Mouse (Mus musculus) lung, embryonic 15.5 days (tissue): ENCODE measurements around the gene Jpt1. TPM values are rescaled to one million over a fixed set of nuclear protein-coding genes. Genes with fewer than 3 reads are reported as not detected.
A peak's percentile ranks its signal among the peaks of the same experiment; 100 is the strongest.
"Not testable (repeated sequence)": the region's sequence is repeated elsewhere in the genome, so short reads cannot be mapped to it uniquely, and the experiment has no call there.

ENCODE experiments used
- ATAC-seq: fragments of 200-750 bp; cut with Nextera tagmentation; 2 replicates; pipeline ENCODE4 v1.8.0; 2017; ENCODE audit warnings: moderate number of reproducible peaks, borderline replicate concordance; ENCODE audit not compliant: low FRiP score, low TSS enrichment; ENCODE audit errors: extremely low read depth
- H3K27ac ChIP-seq: fragments of 300-500 bp; sonication (generic); 2 replicates; pipeline ENCODE4 v1.5.1; 2015; ENCODE audit warnings: moderate library complexity, mild to moderate bottlenecking, inconsistent platforms
- H3K27me3 ChIP-seq: fragments of 300-500 bp; sonication (generic); 2 replicates; pipeline ENCODE4 v1.6.1; 2015; ENCODE audit warnings: inconsistent platforms
- H3K36me3 ChIP-seq: fragments of 300-500 bp; sonication (generic); 2 replicates; pipeline ENCODE4 v1.6.1; 2015; ENCODE audit warnings: inconsistent platforms
- H3K4me1 ChIP-seq: fragments of 300-500 bp; sonication (generic); 2 replicates; pipeline ENCODE4 v1.6.1; 2015; ENCODE audit warnings: inconsistent platforms
- H3K4me2 ChIP-seq: fragments of 300-500 bp; sonication (generic); 2 replicates; pipeline ENCODE4 v1.6.1; 2015; ENCODE audit warnings: inconsistent platforms, mild to moderate bottlenecking, moderate library complexity
- H3K4me3 ChIP-seq: fragments of 300-500 bp; sonication (generic); 2 replicates; pipeline ENCODE4 v1.5.1; 2015; ENCODE audit warnings: mild to moderate bottlenecking, inconsistent platforms
- H3K9ac ChIP-seq: fragments of 300-500 bp; sonication (generic); 2 replicates; pipeline ENCODE4 v1.6.1; 2015; ENCODE audit warnings: inconsistent platforms
- H3K9me3 ChIP-seq: fragments of 300-500 bp; sonication (generic); 2 replicates; pipeline ENCODE4 v1.6.1; 2016; ENCODE audit warnings: inconsistent platforms
- WGBS: fragments of 180-500 bp; shearing (Covaris S2); methylation state at CpG from one replicate; pipeline ENCODE4 v1.1.7; 2015; 5-methylcytosine and 5-hydroxymethylcytosine counted together
- polyA plus RNA-seq: library from polyadenylated mRNA; unstranded; fragments of >200 nt; fragmentation: Nextera tagmentation; extraction: Ambion mirVana; gene quantifications from 2 replicates; pipeline ENCODE4 v1.2.1, GENCODE M21; 2015

Gene Jpt1
- polyA plus RNA-seq, 1 experiment from 2014 or later: 510 TPM

GRCm38 (mm10) chr11:115483726-115484125 is 30.5 kb downstream of the Jpt1 start:
- Histone ChIP-seq H3K4me1 (no peaks in the 10 kb centered on the region), H3K9ac (no peak overlapping the region), H3K4me3 (no peak overlapping the region), H3K4me2 (no peak overlapping the region), H3K27ac (no peak overlapping the region), H3K9me3 (no peaks in the 10 kb centered on the region), H3K36me3 (no peaks in the 10 kb centered on the region), H3K27me3 (no peaks in the 10 kb centered on the region)
- 17% methylated on average over 6 of the region's 6 CpGs for WGBS
- no peak for ATAC-seq

GRCm38 (mm10) chr11:115483278-115483677 is 30.9 kb downstream of the Jpt1 start:
- H3K4me1 ChIP-seq: no peaks in the 10 kb centered on the region
- 69% methylated on average over 11 of the region's 11 CpGs for whole genome bisulfite sequencing
- ATAC-seq: no peak

GRCm38 (mm10) chr11:115481553-115482259 is 32.5 kb downstream of the Jpt1 start:
- 69% methylated on average over 6 of the region's 6 CpGs for WGBS
- Histone ChIP-seq H3K9ac (no peak overlapping the region), H3K27me3 (no peaks in the 10 kb centered on the region), H3K36me3 (no peaks in the 10 kb centered on the region), H3K4me2 (no peak overlapping the region), H3K27ac (no peak overlapping the region), H3K4me3 (no peak overlapping the region), H3K4me1 (peaks cover 8% of the 10 kb centered on the region), H3K9me3 (no peaks in the 10 kb centered on the region)
- ATAC-seq: no peak

More at GRCm38 (mm10) chr11:115483278-115483677, 30.9 kb downstream of the Jpt1 start:
- H3K4me2 ChIP-seq: no peak overlapping the region
- H3K4me3 ChIP-seq: no peak overlapping the region
- H3K36me3 ChIP-seq: no peaks in the 10 kb centered on the region
- no peaks in the 10 kb centered on the region for H3K27me3 ChIP-seq
- no peak overlapping the region for H3K27ac ChIP-seq
- H3K9ac ChIP-seq: no peak overlapping the region
- no peaks in the 10 kb centered on the region for H3K9me3 ChIP-seq

- WGBS: 78% methylated on average over 9 of the region's 9 CpGs
- H3K27ac ChIP-seq: no peak overlapping the region
- H3K9ac ChIP-seq: no peak overlapping the region
- no peaks in the 10 kb centered on the region for H3K9me3 ChIP-seq
- ATAC-seq: no peak
- no peaks in the 10 kb centered on the region for H3K36me3 ChIP-seq
- H3K4me1 ChIP-seq: peaks cover 28% of the 10 kb centered on the region
- H3K4me2 ChIP-seq: no peak overlapping the region
- no peaks in the 10 kb centered on the region for H3K27me3 ChIP-seq
- H3K4me3 ChIP-seq: no peak overlapping the region
Observed at GRCm38 (mm10) chr11:115478296-115478938, 35.8 kb downstream of the Jpt1 start.

- Histone ChIP-seq H3K4me3 (0 out of 2 replicates have a peak overlapping the region, but pooled peaks have one; percentile 8), H3K4me1 (peaks cover 31% of the 10 kb centered on the region), H3K4me2 (0 out of 2 replicates have a peak overlapping the region, but pooled peaks have one; percentile 3)
- not testable (repeated sequence) for H3K9ac ChIP-seq, H3K27me3 ChIP-seq, H3K36me3 ChIP-seq, ATAC-seq, H3K9me3 ChIP-seq, H3K27ac ChIP-seq
- 76% methylated on average over 7 of the region's 7 CpGs for WGBS
Observed at GRCm38 (mm10) chr11:115477388-115477787, 36.8 kb downstream of the Jpt1 start.

- Histone ChIP-seq H3K4me1 (peaks cover 31% of the 10 kb centered on the region), H3K9ac (peak overlapping the region; percentile 69; the same call in 1 of the 2 replicates), H3K4me3 (peak overlapping the region; percentile 88), H3K4me2 (peak overlapping the region; percentile 82)
- ATAC-seq, H3K9me3 ChIP-seq, H3K27me3 ChIP-seq, H3K27ac ChIP-seq, H3K36me3 ChIP-seq: not testable (repeated sequence)
- 69% methylated on average over 4 of the region's 4 CpGs for WGBS
Observed at GRCm38 (mm10) chr11:115476630-115477029, 37.6 kb downstream of the Jpt1 start.

GRCm38 (mm10) chr11:115475758-115476237 is 38.4 kb downstream of the Jpt1 start:
- Histone ChIP-seq H3K9me3 (no peaks in the 10 kb centered on the region), H3K27ac (no peak overlapping the region), H3K4me1 (peaks cover 31% of the 10 kb centered on the region), H3K36me3 (no peaks in the 10 kb centered on the region), H3K9ac (peak overlapping the region; percentile 69), H3K27me3 (no peaks in the 10 kb centered on the region), H3K4me3 (peak overlapping the region; percentile 88), H3K4me2 (peak overlapping the region; percentile 82)
- 3% methylated on average over 28 of the region's 28 CpGs for WGBS
- peak; percentile 23 for ATAC-seq

GRCm38 (mm10) chr11:115475025-115475757 is 39.0 kb downstream of the Jpt1 start, which contains the start of gene Armc7:
Gene Armc7, plus strand, starts transcription at chr11:115475667.
- H3K4me3 ChIP-seq: peak within 1 kb of the TSS; percentile 88
- H3K36me3 ChIP-seq: no peaks in the 10 kb centered on the region

GRCm38 (mm10) chr11:115473626-115474275 is 40.4 kb downstream of the Jpt1 start:
- H3K27ac ChIP-seq: peak overlapping the region; percentile 56
- no peaks in the 10 kb centered on the region for H3K27me3 ChIP-seq
- H3K9me3 ChIP-seq: no peaks in the 10 kb centered on the region
- WGBS: 14% methylated on average over 15 of the region's 15 CpGs
- no peaks in the 10 kb centered on the region for H3K36me3 ChIP-seq
- peak overlapping the region; percentile 31; the same call in 1 of the 2 replicates for H3K4me2 ChIP-seq
- H3K9ac ChIP-seq: no peak overlapping the region
- H3K4me3 ChIP-seq: no peak overlapping the region
- H3K4me1 ChIP-seq: peaks cover 31% of the 10 kb centered on the region
- ATAC-seq: no peak; the same call in 1 of the 2 replicates

More at GRCm38 (mm10) chr11:115475025-115475757, 39.0 kb downstream of the Jpt1 start, which contains the start of gene Armc7:
- Histone ChIP-seq H3K27ac (peak within 1 kb of the TSS; percentile 66), H3K27me3 (no peaks in the 10 kb centered on the region), H3K4me2 (peak within 1 kb of the TSS; percentile 82), H3K9ac (peak within 1 kb of the TSS; percentile 69), H3K4me1 (peaks cover 31% of the 10 kb centered on the region), H3K9me3 (no peaks in the 10 kb centered on the region)
- peak; percentile 97 for ATAC-seq
- 1% methylated on average over 26 of the region's 26 CpGs for WGBS

- Histone ChIP-seq H3K9me3 (no peaks in the 10 kb centered on the region), H3K4me3 (no peak overlapping the region), H3K36me3 (no peaks in the 10 kb centered on the region), H3K4me1 (peaks cover 28% of the 10 kb centered on the region), H3K4me2 (no peak overlapping the region), H3K27me3 (no peaks in the 10 kb centered on the region), H3K9ac (no peak overlapping the region), H3K27ac (no peak overlapping the region)
- 82% methylated on average over 7 of the region's 7 CpGs for WGBS
- ATAC-seq: no peak
Observed at GRCm38 (mm10) chr11:115472183-115472582, 42.0 kb downstream of the Jpt1 start.

GRCm38 (mm10) chr11:115467217-115467618 is 47.0 kb downstream of the Jpt1 start:
- H3K9ac ChIP-seq: no peak overlapping the region
- H3K4me2 ChIP-seq: no peak overlapping the region
- H3K4me3 ChIP-seq: no peak overlapping the region
- H3K36me3 ChIP-seq: no peaks in the 10 kb centered on the region
- no peak overlapping the region for H3K27ac ChIP-seq
- H3K27me3 ChIP-seq: no peaks in the 10 kb centered on the region
- no peaks in the 10 kb centered on the region for H3K9me3 ChIP-seq
- 22% methylated on average over 4 of the region's 4 CpGs for WGBS
- no peaks in the 10 kb centered on the region for H3K4me1 ChIP-seq
- no peak for ATAC-seq
